Mouse (Mus musculus) gastrocnemius, postnatal 25 days (tissue): Measurements from ENCODE around the gene Ms4a12. TPM values are rescaled to one million over a fixed set of nuclear protein-coding genes. Genes with fewer than 3 reads are reported as not detected.

Experiments
- total RNA-seq, 2 experiments: library from RNA; stranded (reverse); gene quantifications; 1 replicate in 1 of 2; 2 replicates in 1 of 2; pipeline ENCODE4 v1.2.3; 2021

Ms4a12 gene
- total RNA-seq, 2 experiments from 2014 or later, result not detected

Other genes with a start within 250 kb of the Ms4a12 start
- gene Ms4a15, start 239.2 kb downstream of the Ms4a12 start, total RNA-seq, result not detected
- not detected for gene Ms4a18, start 214.4 kb downstream of the Ms4a12 start, total RNA-seq
- under 1 TPM; 0.33 to 0.88 TPM for gene Ms4a8a, start 151.3 kb downstream of the Ms4a12 start, total RNA-seq
- gene 1700017D01Rik, start 101.6 kb downstream of the Ms4a12 start, total RNA-seq, result not detected
- gene 1700025F22Rik, start 67.1 kb downstream of the Ms4a12 start, total RNA-seq, result not detected
- gene Ms4a13, start 35.7 kb downstream of the Ms4a12 start, total RNA-seq, result not detected
- gene Ms4a1, start 33.8 kb upstream of the Ms4a12 start, total RNA-seq, result not detected
- gene Ms4a5, start 51.4 kb upstream of the Ms4a12 start, total RNA-seq, result not detected
- under 1 TPM; 0.10 to 0.13 TPM for gene Ms4a14, start 82.0 kb upstream of the Ms4a12 start, total RNA-seq
- gene Ms4a7, start 103.7 kb upstream of the Ms4a12 start, total RNA-seq, result under 1 TPM; 0.31 to 0.46 TPM
- 1 to 10 TPM; 1.9 to 3.7 TPM for gene Ms4a4a, start 143.1 kb upstream of the Ms4a12 start, total RNA-seq
- not detected for gene Ms4a4c, start 172.3 kb upstream of the Ms4a12 start, total RNA-seq
- gene Ms4a4b, start 211.1 kb upstream of the Ms4a12 start, total RNA-seq, result under 1 TPM in 1 of 2 experiments, not detected in 1; 0.24 TPM
- 1 to 10 TPM; 1.9 to 2.8 TPM for gene Ms4a6c, start 236.9 kb upstream of the Ms4a12 start, total RNA-seq